Mouse (Mus musculus): ENCODE data around the gene Odf4. TPM values are rescaled to one million over a fixed set of nuclear protein-coding genes. Genes with fewer than 3 reads are reported as not detected.
A peak's percentile ranks its signal among the peaks of the same experiment; 100 is the strongest.

Odf4 gene
- total RNA-seq, 1 experiment from 2014 or later, result not detected

GRCm38 (mm10) chr11:68908846-68909503, 17.9 kb downstream of the Odf4 start:
- ATAC-seq (replicated peaks in 1 of 2; ENCODE audit: insufficient read depth in 1 of 2, low FRiP score in 2 of 2, low TSS enrichment in 1 of 2, low read depth in 1 of 2, poor library complexity in 2 of 2, severe bottlenecking in 2 of 2), result no peak

- no peak for ATAC-seq (replicated peaks in 1 of 2; ENCODE audit: insufficient read depth in 1 of 2, low FRiP score in 2 of 2, low TSS enrichment in 1 of 2, low read depth in 1 of 2, poor library complexity in 2 of 2, severe bottlenecking in 2 of 2)
Measured at GRCm38 (mm10) chr11:68907251-68907650, 19.6 kb downstream of the Odf4 start.

GRCm38 (mm10) chr11:68906461-68906790, 20.5 kb downstream of the Odf4 start:
- no peak for ATAC-seq (replicated peaks in 1 of 2; ENCODE audit: insufficient read depth in 1 of 2, low FRiP score in 2 of 2, low TSS enrichment in 1 of 2, low read depth in 1 of 2, poor library complexity in 2 of 2, severe bottlenecking in 2 of 2)

GRCm38 (mm10) chr11:68905665-68906460, 21.0 kb downstream of the Odf4 start:
- ATAC-seq (replicated peaks in 1 of 2; ENCODE audit: insufficient read depth in 1 of 2, low FRiP score in 2 of 2, low TSS enrichment in 1 of 2, low read depth in 1 of 2, poor library complexity in 2 of 2, severe bottlenecking in 2 of 2), result no peak

GRCm38 (mm10) chr11:68905138-68905531, 21.7 kb downstream of the Odf4 start:
- no peak for ATAC-seq (replicated peaks in 1 of 2; ENCODE audit: insufficient read depth in 1 of 2, low FRiP score in 2 of 2, low TSS enrichment in 1 of 2, low read depth in 1 of 2, poor library complexity in 2 of 2, severe bottlenecking in 2 of 2)

- 0 out of 4 replicates have a peak, but pooled peaks of 1 of the 2 experiments have one; percentile 30 for ATAC-seq (replicated peaks in 1 of 2; ENCODE audit: insufficient read depth in 1 of 2, low FRiP score in 2 of 2, low TSS enrichment in 1 of 2, low read depth in 1 of 2, poor library complexity in 2 of 2, severe bottlenecking in 2 of 2)
Measured at GRCm38 (mm10) chr11:68904375-68905137, 22.3 kb downstream of the Odf4 start.

- no peak for ATAC-seq (replicated peaks in 1 of 2; ENCODE audit: insufficient read depth in 1 of 2, low FRiP score in 2 of 2, low TSS enrichment in 1 of 2, low read depth in 1 of 2, poor library complexity in 2 of 2, severe bottlenecking in 2 of 2)
Measured at GRCm38 (mm10) chr11:68903775-68904174, 23.1 kb downstream of the Odf4 start.

GRCm38 (mm10) chr11:68902823-68903222, 24.1 kb downstream of the Odf4 start:
- no peak for ATAC-seq (replicated peaks in 1 of 2; ENCODE audit: insufficient read depth in 1 of 2, low FRiP score in 2 of 2, low TSS enrichment in 1 of 2, low read depth in 1 of 2, poor library complexity in 2 of 2, severe bottlenecking in 2 of 2)

GRCm38 (mm10) chr11:68902367-68902766, 24.5 kb downstream of the Odf4 start:
- ATAC-seq (replicated peaks in 1 of 2; ENCODE audit: insufficient read depth in 1 of 2, low FRiP score in 2 of 2, low TSS enrichment in 1 of 2, low read depth in 1 of 2, poor library complexity in 2 of 2, severe bottlenecking in 2 of 2), result no peak

- no peak for ATAC-seq (replicated peaks in 1 of 2; ENCODE audit: insufficient read depth in 1 of 2, low FRiP score in 2 of 2, low TSS enrichment in 1 of 2, low read depth in 1 of 2, poor library complexity in 2 of 2, severe bottlenecking in 2 of 2)
Measured at GRCm38 (mm10) chr11:68902047-68902364, 24.9 kb downstream of the Odf4 start.

GRCm38 (mm10) chr11:68901351-68902046, 25.4 kb downstream of the Odf4 start, which contains the start of gene Rpl26:
TSS of gene Rpl26 (plus strand) at chr11:68901583.
- peak; percentile 87 to 89 for ATAC-seq (replicated peaks in 1 of 2; ENCODE audit: insufficient read depth in 1 of 2, low FRiP score in 2 of 2, low TSS enrichment in 1 of 2, low read depth in 1 of 2, poor library complexity in 2 of 2, severe bottlenecking in 2 of 2)

- ATAC-seq (replicated peaks in 1 of 2; ENCODE audit: insufficient read depth in 1 of 2, low FRiP score in 2 of 2, low TSS enrichment in 1 of 2, low read depth in 1 of 2, poor library complexity in 2 of 2, severe bottlenecking in 2 of 2), result no peak
Measured at GRCm38 (mm10) chr11:68900519-68901350, 26.1 kb downstream of the Odf4 start.

- no peak for ATAC-seq (replicated peaks in 1 of 2; ENCODE audit: insufficient read depth in 1 of 2, low FRiP score in 2 of 2, low TSS enrichment in 1 of 2, low read depth in 1 of 2, poor library complexity in 2 of 2, severe bottlenecking in 2 of 2)
Measured at GRCm38 (mm10) chr11:68899815-68900214, 27.1 kb downstream of the Odf4 start.

- ATAC-seq (replicated peaks in 1 of 2; ENCODE audit: insufficient read depth in 1 of 2, low FRiP score in 2 of 2, low TSS enrichment in 1 of 2, low read depth in 1 of 2, poor library complexity in 2 of 2, severe bottlenecking in 2 of 2), result no peak
Measured at GRCm38 (mm10) chr11:68898790-68899189, 28.1 kb downstream of the Odf4 start.

GRCm38 (mm10) chr11:68897838-68898237, 29.0 kb downstream of the Odf4 start:
- no peak for ATAC-seq (replicated peaks in 1 of 2; ENCODE audit: insufficient read depth in 1 of 2, low FRiP score in 2 of 2, low TSS enrichment in 1 of 2, low read depth in 1 of 2, poor library complexity in 2 of 2, severe bottlenecking in 2 of 2)

GRCm38 (mm10) chr11:68897120-68897519, 29.8 kb downstream of the Odf4 start:
- ATAC-seq (replicated peaks in 1 of 2; ENCODE audit: insufficient read depth in 1 of 2, low FRiP score in 2 of 2, low TSS enrichment in 1 of 2, low read depth in 1 of 2, poor library complexity in 2 of 2, severe bottlenecking in 2 of 2), result peak; percentile 24 to 28; a peak in 1 of 4 replicates

- ATAC-seq (replicated peaks in 1 of 2; ENCODE audit: insufficient read depth in 1 of 2, low FRiP score in 2 of 2, low TSS enrichment in 1 of 2, low read depth in 1 of 2, poor library complexity in 2 of 2, severe bottlenecking in 2 of 2), result no peak
Measured at GRCm38 (mm10) chr11:68896247-68896646, 30.6 kb downstream of the Odf4 start.

Measured in hematopoietic stem cell, adult 5-6 weeks (primary cell).